Mouse (Mus musculus) erythroblast, embryonic 14.5 days (primary cell): ENCODE data around the gene Rsph1.

Experiments used
- GATA1 ChIP-seq: IDR thresholded peaks from 2 replicates; pipeline ENCODE4 v1.6.1; 2012; ENCODE audit warnings: low read length, inconsistent platforms, mixed read lengths
- TAL1 ChIP-seq: IDR thresholded peaks from 3 replicates; pipeline ENCODE4 v1.6.1; 2012; ENCODE audit warnings: low read length, inconsistent platforms, mixed read lengths

DNA sequence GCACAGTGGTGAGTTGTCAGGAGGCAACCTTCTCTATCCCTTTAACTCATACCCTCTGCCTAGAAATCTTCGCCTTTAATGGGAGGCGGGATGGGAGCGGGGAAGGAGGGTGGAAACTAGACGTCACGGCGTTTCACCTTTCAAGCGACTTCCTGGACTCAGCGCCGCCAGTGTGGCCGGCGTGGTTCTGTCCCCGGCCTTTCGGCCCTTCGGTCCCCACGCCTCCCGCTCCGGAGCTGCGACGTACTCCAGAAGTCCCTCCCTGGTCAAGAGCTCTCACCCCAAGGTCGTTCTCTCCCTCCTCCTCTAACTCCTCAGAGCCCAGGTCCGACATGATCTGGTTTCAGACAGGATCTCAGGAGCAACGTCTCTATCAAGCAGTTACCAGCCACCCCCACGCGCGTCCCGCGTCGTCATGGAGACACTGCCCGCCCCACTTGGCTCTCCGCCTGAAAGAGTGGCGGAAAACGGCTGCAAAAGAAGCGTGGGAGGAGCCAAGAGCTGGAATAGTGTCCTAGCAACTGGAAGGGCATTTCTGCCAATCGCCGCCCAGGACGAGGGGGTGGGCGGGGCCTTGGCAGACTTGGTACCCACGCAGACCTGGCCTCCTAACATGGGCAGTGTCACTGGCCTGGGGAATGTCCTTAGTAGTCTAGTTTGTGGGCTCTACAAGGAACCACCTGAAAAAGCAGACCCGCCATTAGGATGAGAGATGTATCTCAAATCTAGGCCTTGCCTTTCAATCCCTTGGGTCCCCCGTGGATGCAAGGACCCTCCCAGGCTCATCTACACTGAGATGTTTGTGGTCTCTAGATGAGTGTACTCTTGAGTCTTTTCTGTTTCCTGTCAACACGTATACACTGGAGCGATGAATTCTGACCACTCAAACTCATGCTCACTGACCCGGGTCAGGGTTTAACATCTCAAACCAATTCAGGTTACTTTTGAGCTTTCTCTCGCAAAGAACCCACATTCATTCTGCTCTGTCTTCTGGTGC, at the start of gene Rsph1:
- no peak for TF ChIP-seq GATA1
- TF ChIP-seq TAL1 = no peak
